Mouse (Mus musculus) hematopoietic stem cell, adult 5-6 weeks (primary cell): Measurements from ENCODE around the gene Rps21. TPM values are rescaled to one million over a fixed set of nuclear protein-coding genes. Genes with fewer than 3 reads are reported as not detected.
A peak's percentile ranks its signal among the peaks of the same experiment; 100 is the strongest.

Experiments used
- ATAC-seq, 2 experiments: fragments of 125-278 bp in 1 of 2; replicated peaks in 1 of 2; 2 replicates each; pipeline ENCODE4 v1.8.0; 2016 to 2017; ENCODE audit warnings: inconsistent platforms in 2 of 2, mild to moderate bottlenecking in 2 of 2, moderate number of reproducible peaks in 2 of 2, low read depth in 1 of 2, moderate TSS enrichment in 1 of 2; ENCODE audit not compliant: low FRiP score in 2 of 2, poor library complexity in 2 of 2, severe bottlenecking in 2 of 2, insufficient read depth in 1 of 2, low TSS enrichment in 1 of 2
- total RNA-seq: library from RNA; stranded (forward); fragments of 172-1452, 232-1000 nt; gene quantifications from 2 replicates; pipeline ENCODE4 v1.2.3, GENCODE M21; 2017

The Rps21 gene
- total RNA-seq, 1 experiment from 2014 or later = 4,157 TPM

DNA sequence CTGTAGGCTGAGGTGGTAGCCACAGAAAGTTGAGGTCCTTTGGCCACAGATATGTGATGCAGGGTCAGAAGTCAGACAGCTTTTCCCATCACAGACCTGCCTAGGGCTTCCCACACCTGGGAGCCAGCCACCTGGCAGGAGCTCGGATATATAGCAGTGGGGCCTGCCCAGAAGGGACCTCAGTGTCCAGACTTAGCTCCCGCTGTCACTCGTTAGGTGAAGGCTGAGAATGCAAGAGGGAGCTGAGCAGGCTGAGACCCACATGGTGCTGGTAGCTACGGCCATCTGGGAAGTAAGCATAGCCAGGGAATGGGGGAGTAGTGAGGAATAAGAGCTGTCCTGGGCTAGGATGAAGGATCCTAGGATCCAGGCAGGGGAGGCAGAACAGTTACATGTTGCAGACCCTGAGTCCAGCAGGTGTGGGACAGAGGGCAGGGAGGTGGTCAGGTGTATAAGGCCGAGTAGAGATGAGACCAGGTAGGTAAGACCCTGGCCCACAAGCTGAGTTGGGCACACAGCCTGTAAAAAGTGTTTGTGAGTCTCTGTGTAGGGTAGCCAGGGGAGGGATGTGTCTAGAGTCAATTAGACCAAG is 14.7 kb downstream of the Rps21 start:
- ATAC-seq = no peak

DNA sequence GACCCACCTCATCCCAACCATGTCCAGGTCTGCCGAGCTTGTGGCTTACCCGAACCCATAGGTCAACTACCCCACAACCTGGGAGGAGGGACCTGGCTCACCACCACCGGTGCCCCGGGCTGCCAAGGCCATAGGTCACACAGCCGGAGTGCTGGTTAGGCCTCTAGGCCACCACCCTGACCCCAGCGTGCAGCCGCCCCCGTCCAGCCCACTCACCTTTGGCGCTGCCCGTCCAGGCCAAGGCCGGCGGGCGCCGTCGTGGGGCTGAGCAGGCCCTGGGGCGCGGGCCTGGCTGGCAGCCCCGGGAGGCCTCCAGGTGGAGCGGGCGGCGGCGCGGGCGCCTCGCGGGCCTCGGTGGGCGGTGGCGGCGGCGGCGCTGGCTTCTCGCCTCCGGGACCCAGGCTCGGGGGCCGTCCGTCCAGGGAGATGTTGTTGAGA is 15.7 kb downstream of the Rps21 start:
- no peak for ATAC-seq

DNA sequence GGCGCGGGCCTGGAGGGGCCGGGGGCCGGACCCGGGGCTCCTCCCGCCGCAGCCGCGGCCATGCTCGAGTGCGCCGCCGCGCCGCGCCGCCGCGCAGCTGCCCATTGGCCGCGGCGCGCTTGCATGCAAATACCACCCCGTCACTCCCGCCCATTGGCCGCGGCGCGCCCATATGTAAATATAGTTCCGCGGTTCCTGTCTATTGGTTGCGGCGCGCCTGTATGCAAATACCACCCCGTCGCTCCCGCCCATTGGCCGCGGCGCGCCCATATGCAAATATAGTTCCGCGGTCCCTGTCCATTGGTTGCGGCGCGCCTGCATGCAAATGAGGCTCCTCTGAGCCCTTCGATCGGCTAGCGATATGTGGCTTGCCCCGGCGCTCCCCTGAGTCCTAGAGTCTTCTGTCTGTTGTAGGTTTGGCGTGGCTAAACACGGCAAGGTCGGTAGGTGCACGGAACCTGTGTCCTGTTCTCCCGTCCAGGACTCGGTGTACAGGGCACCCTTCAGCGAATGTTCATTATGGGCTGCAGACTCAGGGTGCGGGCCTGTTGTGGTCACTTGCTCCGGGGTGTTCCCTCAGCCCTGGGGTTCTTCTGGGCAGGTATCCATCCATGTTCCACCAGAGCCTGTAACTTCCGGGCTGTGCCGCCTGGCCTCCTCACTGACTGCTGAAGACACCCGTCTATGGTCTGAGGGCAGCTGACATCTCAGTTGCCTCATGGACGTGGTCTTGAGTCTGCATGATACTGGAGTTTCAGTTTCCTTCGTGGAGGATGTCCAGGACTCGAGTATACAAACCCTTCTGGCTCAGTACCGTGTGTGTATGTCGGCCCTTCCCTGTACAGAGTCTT is 16.4 kb downstream of the Rps21 start, which contains the start of gene Cables2:
Cables2 (minus strand) TSS at position 103 of the 851 bp plus-strand sequence.
- peak; percentile 77 to 81 for ATAC-seq

DNA sequence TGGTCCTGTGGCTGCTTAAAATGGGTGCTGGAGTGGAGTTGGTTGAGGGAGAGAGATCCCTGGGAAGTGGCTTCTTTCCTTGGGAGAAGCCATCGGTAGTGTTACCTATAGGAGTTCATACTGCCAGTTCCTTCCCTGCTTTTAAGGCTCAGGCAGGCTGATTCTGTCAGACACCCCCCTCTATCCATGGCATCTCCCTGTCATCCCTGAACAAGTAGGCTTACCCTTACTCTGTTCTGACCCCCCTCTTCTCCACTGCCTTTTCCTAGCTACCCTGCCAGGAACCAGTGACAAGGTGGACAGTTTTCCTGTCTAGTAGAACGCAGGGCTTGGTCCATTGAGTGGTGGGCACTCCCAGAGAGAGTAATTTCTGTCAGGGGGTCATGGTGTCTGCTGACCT is 17.3 kb downstream of the Rps21 start:
- no peak for ATAC-seq

DNA sequence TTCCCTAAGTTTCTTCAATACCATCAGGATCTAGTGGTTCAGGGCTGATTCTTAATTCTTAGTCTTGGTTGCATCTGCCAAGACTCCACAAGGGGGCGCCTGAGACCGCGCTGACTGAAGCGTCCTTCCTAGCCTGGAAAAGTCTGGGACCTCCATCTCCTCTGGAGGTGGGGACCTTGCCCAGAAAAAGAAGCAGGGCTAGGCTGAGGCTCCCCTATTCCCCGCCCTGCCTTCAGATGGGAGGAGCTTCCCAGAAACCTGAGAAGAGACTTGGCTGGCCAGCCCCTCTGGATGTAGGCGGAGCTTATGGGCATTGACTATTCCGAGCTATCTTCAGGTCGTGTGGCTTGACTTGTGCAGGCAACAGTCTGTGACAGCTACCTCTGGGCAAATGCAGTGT is 18.7 kb downstream of the Rps21 start:
- peak; percentile 38 to 43 for ATAC-seq

DNA sequence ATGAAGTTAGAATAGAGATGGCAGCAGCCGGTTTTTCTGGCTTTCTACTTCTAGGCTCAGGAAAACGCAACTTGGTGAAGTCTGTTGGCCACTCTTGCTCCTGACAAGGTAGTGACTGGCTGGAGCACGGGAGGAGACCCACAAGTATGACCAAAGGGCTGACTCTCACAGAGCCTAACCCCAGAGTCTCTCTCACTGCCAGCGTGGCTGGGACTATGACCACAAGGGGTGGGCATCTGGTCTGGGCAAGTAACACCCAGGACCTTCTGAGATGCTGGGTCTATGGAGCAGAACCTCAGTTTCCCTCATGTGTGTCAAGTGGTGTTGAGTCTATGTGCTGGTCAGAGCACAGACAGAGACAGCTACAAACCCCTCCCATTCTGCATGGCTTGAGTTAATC is 19.2 kb downstream of the Rps21 start:
- peak in 1 of 2 experiments; percentile 0; a peak in 1 of 4 replicates for ATAC-seq

DNA sequence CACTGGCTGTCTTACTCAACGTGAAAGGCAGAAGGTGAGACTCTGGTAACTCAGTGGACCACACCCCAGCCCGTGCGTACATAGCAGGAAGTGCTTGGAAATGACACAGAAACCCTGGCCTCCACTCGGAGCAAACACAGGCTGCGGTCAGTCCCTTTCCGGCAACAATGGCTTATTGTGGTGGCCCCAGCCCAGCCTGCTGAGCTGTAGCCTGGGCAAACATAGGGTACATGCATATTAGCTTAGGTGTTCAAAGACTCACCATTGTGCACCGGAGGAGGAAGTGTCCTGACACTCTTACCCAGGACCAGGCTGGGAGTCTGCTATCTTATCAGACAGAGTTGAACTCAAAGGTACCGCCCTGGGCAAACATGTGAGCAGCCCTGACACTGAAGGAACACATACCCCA is 19.7 kb downstream of the Rps21 start:
- ATAC-seq = peak; percentile 58 to 60

DNA sequence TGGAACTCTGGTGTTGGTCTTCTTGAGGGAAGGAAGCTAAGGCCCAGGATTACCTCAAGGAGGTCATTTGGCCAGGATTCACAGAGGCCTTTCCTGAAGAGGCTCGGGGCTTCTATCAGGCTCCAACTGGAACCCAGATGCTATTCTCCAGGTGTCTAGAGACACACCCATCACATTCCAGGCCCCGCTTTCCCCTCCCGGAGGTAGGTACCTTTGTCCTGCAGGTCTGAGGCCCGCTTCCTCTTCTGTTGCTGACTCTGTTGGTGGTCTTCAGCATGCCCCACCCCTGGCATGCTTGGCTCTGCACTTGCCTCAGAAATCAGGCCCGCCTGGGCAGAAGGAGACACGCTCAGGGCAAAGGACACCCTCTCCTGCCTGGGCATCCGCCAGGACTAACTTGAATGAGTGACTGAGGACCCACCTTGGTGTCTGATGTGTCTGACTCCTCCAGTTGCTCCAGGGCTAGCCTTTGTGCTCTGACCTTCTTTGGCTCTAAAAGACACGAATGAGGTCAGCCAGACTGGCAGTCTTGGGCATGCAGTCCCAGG is 20.7 kb downstream of the Rps21 start:
- no peak for ATAC-seq

GRCm38 (mm10) chr2:180279321-180279720 is 22.1 kb downstream of the Rps21 start:
- ATAC-seq = no peak

DNA sequence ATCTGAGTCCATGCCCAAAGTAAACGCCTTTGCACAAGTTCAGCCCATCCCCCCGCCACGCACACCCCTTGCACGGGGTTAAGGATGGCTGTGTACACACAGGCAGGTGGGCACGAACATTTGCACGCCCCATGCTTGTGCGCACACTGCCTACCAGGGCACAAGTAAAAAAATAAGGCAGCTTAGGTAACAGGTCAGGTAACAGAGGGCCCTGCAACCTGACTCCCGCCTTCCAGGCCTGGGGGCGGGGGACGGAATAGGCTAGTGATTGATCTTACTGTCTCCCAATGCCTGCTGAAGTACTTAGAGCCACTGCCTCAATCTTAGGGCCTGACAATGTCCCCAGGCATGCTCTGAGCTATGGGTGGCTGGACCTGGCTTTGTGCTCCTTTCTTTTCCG is 31.8 kb downstream of the Rps21 start:
- no peak for ATAC-seq

DNA sequence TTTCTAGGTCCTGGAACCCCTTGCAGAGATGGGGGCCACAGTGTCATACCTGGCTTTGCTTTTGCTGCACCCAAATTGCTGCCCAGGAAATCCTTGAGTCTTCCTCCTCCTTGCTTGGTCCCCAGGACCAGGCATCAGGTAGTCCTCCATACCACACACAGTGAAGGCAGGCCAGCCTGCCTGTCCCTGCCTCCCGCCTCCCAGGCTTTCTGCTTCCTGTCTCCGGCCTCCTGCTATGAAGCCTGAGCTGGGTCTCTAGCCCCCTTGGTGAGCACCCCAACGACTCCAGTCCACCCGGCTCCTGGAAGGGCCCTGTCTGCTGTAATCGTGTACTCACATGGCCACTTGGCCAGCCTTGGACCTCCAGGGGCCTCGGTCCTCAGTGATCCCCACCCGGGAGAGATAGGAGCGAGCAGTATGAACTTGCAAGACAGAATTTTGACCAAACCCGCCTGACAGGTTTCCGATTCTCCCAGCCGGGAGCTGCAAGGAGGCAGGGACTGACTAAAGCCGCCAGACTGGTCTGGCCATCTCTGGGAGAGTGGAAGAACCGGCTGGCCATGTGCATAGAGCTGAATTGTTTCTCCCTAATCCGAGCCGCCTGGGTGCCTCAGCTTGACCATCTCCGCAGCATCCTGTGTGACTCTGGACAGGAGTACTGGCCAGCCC is 32.4 kb downstream of the Rps21 start, which contains the start of gene Rbbp8nl:
Rbbp8nl (minus strand) TSS at position 440 of the 669 bp plus-strand sequence.
- ATAC-seq = no peak

GRCm38 (mm10) chr2:180290503-180290902 is 33.3 kb downstream of the Rps21 start:
- ATAC-seq = no peak

DNA sequence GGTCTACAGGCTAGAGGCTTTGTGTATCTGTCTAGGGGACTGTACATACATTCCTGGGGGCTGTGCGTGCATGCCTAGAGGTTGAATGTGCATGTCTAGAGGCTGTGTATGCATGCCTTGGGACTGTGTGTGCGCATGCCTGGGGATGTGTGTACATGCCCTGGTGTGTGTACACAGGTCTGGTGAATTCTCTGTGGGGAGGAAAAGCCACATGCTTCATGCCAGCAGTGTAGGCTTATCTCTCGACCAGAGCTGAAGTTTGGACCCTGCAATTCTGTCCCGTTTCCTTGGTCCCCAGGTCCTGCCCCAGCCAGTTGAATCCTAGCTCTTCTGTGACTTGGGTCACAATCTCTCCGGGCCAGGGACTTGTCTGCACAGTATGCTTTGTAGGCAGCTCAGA is 34.4 kb downstream of the Rps21 start:
- ATAC-seq = no peak

DNA sequence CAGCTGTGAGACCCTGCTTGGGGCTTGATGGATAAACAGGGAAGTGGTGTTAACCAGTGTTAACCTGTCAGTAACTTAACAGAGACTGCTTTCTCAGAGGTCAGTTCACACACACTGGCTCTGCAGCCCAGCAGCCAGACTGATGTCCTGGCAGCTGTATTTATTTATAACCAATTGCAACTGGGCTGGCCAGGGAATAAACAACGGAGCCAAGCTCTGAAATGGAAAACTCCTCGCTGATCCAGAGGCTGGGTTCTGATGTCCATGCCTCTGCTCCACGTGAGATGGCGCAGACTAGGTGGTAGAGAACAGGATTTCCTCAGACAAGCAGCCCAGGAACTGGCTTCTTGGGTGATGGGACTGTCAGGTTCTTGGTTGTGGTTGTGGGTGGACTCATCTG is 34.8 kb downstream of the Rps21 start:
- ATAC-seq = no peak

DNA sequence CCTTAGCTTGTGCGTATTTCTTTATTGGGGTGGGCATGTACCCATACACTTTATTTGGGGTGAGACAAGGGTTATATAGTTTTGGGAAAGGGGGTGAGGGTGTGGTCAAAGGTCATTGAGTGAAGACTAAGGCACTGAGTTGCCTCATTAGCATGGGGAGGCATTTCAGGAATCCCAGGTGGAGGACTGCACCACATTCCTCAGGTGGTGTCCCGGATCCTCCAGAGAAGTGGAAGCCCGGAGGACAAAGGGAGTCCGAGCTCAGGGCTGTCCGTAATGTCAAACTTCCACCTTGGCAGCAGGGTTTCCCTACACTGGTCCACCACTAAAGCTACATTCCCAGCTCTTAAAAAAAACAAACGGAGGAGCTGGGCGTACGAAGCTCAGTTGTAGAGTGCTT is 35.7 kb downstream of the Rps21 start:
- ATAC-seq = no peak

GRCm38 (mm10) chr2:180300252-180300651 is 43.1 kb downstream of the Rps21 start:
- no peak for ATAC-seq

- ATAC-seq = no peak
Observed at GRCm38 (mm10) chr2:180300771-180301170, 43.6 kb downstream of the Rps21 start.

GRCm38 (mm10) chr2:180302201-180302600 is 45.0 kb downstream of the Rps21 start:
- no peak for ATAC-seq
